Mouse (Mus musculus) v-Abl transformed pro-B cells (cell line): ENCODE measurements around the gene Rassf2.

Experiments
- in situ Hi-C, 2 experiments: fragments of 400-800 bp; cut with MboI; formaldehyde crosslinking; loops; one replicate each; pipeline ENCODE4 v1.15.1; 2025; ENCODE audit not compliant: unreplicated experiment in 2 of 2

The Rassf2 gene

GRCm38 (mm10) chr2:132007475-132007819, 22.6 kb downstream of the Rassf2 start:
- in situ Hi-C loops = loop anchor here in 1 of 2 experiments (10.0 kb wide), 1 partner anchor 47 kb away; no protein-coding TSS in a partner anchor

- in situ Hi-C loops = loop anchor here in 1 of 2 experiments (10.0 kb wide), 1 partner anchor 48 kb away; no protein-coding TSS in a partner anchor
Measured at GRCm38 (mm10) chr2:132006561-132007474, 23.2 kb downstream of the Rassf2 start.

DNA sequence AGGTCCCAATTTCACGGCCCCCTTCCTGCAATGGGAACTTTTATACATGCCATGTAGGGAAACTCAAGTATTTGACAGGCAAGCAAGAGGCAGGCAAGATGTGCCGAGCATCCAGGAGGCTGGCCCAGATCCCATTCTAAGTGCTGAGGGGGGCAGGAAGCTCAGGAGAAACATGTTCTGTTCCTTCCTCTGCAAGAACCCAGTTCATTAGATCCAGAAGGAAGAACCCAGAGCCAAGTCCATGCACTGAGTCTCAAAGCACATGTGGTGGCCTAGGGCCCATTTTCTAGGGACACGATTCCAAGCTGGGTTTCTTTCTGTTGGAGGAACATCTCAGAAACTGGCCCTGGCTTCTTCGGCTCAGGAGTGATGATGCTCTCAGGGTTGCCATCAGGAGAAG, 24.6 kb downstream of the Rassf2 start:
- in situ Hi-C loops = loop anchor here in 1 of 2 experiments (10.0 kb wide), 1 partner anchor 49 kb away; no protein-coding TSS in a partner anchor

- in situ Hi-C loops = loop anchor here in 1 of 2 experiments (10.0 kb wide), 1 partner anchor 50 kb away; no protein-coding TSS in a partner anchor
Measured at GRCm38 (mm10) chr2:132004495-132005136, 25.4 kb downstream of the Rassf2 start.

- in situ Hi-C loops = loop anchor here in 1 of 2 experiments (10.0 kb wide), 1 partner anchor 51 kb away; no protein-coding TSS in a partner anchor
Measured at GRCm38 (mm10) chr2:132003916-132004315, 26.1 kb downstream of the Rassf2 start.

DNA sequence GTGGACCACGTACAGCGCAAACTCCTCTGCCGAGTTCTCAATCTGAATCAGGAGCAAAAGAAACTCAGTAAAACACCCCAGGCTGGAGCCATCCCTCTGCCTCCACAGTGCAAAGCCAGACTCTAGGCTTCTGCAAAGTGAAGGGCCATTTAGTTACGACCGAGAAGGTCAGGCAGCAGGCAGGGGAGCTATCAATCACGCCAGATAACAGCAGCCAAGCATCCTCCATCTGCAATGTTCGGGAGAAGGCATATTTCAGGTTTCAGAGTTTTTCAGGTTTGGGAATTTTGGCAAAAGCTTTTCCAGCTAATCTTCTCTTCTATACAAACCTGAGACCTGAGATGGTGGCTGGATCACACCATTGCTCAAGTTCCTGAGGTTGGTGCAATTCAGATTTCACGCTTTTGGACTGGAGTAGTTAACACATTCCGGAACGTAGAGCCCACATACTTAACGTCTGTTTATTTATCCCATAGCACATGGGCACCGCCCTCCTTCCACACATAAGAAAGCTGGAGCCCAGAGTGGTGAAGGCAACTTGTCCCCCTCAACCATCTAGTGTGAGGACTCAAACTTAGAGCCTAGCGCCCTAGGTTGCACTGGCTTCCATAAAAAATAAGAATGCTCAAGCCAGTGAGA, 28.2 kb downstream of the Rassf2 start:
- in situ Hi-C loops = loop anchor here in 1 of 2 experiments (10.0 kb wide), 1 partner anchor 53 kb away; no protein-coding TSS in a partner anchor

DNA sequence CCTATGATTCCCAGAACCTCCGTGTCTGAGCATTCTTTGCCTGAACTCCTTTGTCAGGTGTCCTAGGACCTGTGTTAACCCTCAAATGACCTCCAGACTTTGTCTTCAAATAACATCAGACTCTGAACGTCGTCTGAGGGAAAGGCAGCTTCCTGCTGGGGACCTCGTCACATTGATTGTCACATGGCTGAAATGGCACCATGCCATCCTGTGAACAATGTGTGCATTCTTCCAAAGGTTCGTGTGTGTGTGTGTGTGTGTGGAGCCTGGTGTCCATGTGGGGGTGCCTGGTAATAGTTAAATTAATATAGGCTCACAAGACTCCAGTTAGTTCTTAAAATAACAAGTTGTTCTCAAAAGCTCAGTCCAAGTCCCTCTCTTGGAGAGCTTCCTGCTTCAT, 32.7 kb downstream of the Rassf2 start:
- in situ Hi-C loops = no loop called here

DNA sequence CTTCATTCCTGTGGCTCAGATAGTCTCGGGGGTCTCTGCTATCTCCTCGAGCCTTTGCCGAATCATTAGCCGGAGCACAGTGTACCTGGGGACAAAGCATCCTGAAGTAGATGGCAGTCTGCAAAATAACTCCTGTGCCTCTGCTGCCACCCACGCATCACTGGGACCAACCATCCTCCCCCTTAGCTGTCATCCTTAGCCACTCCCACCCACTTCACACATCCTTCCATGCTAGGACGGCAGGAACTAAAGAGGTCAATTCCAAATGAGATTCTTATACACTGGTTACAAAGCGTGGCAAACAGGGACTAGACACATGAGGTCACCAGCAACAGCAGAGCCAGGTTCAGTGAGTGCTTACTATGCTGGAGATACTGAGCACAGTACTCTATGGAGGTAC, 33.7 kb downstream of the Rassf2 start:
- in situ Hi-C loops = no loop called here

GRCm38 (mm10) chr2:131995742-131996141, 34.3 kb downstream of the Rassf2 start:
- in situ Hi-C loops = no loop called here

GRCm38 (mm10) chr2:131994971-131995370, 35.1 kb downstream of the Rassf2 start:
- in situ Hi-C loops = loop anchor here in 1 of 2 experiments (5.0 kb wide), 1 partner anchor 32 kb away; no protein-coding TSS in a partner anchor

DNA sequence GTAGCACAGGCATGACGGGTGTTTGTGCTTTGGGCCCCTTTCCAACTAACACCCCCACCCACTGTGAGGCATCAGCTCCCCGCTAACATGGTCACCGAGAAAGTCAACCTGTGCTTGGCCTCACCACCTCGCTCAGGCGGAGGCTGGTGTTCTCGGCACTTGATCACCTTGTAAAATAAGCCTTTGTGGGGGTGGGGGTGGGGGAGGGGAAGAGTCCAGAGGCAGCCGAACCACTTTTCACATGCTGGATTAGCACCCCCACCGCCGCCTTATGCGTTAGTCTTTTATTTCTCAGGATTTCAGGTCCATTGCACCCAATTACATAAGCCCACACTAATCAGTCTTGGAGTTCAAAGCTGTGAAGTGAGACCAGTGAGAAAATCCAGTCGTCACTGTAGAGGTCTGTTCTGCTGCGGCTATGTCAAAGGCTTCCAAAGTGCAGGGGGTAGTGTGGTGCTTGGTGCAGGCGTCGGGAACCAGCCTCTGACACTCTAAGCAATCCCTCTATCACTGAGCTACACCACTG, 36.4 kb downstream of the Rassf2 start:
- in situ Hi-C loops = loop anchor here in 1 of 2 experiments (5.0 kb wide), 1 partner anchor 34 kb away; no protein-coding TSS in a partner anchor

- in situ Hi-C loops = loop anchor here in 1 of 2 experiments (5.0 kb wide), 1 partner anchor 34 kb away; no protein-coding TSS in a partner anchor
Measured at GRCm38 (mm10) chr2:131993151-131993550, 36.9 kb downstream of the Rassf2 start.

GRCm38 (mm10) chr2:131992487-131992886, 37.6 kb downstream of the Rassf2 start:
- in situ Hi-C loops = loop anchor here in 1 of 2 experiments (5.0 kb wide), 1 partner anchor 35 kb away; no protein-coding TSS in a partner anchor

- in situ Hi-C loops = loop anchor here (5.0 to 10.0 kb wide), 7 partner anchors 39 to 506 kb away; partner anchors contain the start of gene Tmem230 (in 1 of the 2)
Measured at GRCm38 (mm10) chr2:131988550-131988949, 41.5 kb downstream of the Rassf2 start.

DNA sequence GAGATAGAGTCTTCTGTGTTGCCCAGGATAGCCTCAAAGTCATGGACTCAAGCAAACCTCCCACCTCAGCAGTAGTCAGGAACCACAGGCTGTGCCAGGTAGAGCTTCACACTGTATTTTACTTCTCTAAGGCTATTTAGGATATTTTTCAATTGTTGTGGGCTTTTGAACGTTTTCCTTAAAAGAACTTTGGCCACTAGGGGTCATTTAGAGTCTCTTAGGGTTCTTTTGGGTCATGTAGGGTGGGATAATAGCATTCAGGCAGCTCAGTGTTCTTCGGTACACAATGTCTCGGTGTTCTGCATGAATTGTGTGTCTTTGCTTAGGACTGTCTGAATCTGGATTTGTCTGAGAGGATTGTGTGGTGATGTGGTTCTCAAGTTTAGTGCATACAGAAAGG, 42.1 kb downstream of the Rassf2 start:
- in situ Hi-C loops = loop anchor here (5.0 to 10.0 kb wide), 7 partner anchors 39 to 507 kb away; partner anchors contain the start of gene Tmem230 (in 1 of the 2)

DNA sequence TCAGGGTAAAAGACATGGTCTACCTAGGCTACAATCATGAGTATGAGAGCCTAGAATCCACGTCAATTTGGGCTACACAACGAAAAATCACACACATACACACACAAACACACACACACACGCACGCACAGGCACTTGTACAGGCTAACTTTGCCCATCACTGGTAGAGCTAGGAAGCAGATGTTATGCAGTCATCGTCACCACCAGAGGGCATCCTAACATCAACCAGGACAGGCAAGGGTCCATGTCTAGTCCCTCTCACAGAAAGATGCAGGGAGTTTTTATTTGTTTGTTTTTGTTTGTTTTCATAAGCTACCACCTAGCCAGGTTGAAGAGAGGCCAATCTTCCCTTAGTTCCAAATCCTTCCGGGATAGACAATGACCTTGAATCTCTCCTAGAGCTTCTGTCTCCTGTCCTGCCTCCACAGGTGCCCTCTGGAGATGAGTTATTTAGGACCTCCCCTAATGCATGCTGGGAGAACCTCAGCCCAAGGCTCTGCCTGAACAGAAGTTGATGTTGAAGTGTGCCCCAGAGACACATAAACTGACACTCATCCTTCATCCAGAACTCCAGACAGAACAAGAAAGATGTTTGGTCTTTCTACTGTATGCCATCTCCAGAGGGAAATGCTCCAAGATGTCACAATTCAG, 47.4 kb downstream of the Rassf2 start:
- in situ Hi-C loops = loop anchor here (5.0 to 10.0 kb wide), 4 partner anchors 130 to 512 kb away; partner anchors contain the start of gene Tmem230 (in 1 of the 2)

GRCm38 (mm10) chr2:131980866-131981265, 49.2 kb downstream of the Rassf2 start:
- in situ Hi-C loops = loop anchor here (5.0 to 10.0 kb wide), 4 partner anchors 131 to 514 kb away; partner anchors contain the start of gene Tmem230 (in 1 of the 2)

GRCm38 (mm10) chr2:131976663-131977062, 53.4 kb downstream of the Rassf2 start:
- in situ Hi-C loops = no loop called here

DNA sequence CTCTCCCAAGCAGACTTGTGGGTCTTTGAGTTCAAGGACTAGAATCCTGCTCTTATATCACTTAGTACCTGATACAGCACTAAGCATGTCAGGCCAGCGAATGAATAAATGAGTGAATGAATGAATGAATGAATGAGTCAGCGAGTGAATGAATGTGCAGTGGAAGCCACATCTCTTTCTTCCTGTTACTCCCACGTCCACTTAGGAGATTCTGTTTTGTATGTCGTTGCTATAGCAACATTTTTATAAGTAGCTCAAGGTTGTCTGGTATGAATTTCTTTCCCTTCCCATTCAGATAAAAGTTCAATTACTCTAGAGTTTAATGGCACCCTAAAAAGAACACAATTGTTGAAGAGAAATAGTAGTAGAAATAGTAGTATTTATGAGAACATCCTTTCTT, 59.0 kb downstream of the Rassf2 start:
- in situ Hi-C loops = loop anchor here in 1 of 2 experiments (25.0 kb wide), 1 partner anchor 409 kb away; the partner anchor contains the start of gene Adra1d
